Mouse (Mus musculus) hindbrain, embryonic 14.5 days (tissue): ENCODE data around the gene Cd59b. TPM values are rescaled to one million over a fixed set of nuclear protein-coding genes. Genes with fewer than 3 reads are reported as not detected.

Source experiments
- ATAC-seq: fragments of 200-750 bp; cut with Nextera tagmentation; 2 replicates; pipeline ENCODE4 v1.8.0; 2017; ENCODE audit warnings: moderate number of reproducible peaks, mild to moderate bottlenecking, moderate TSS enrichment, moderate library complexity; ENCODE audit not compliant: low FRiP score
- DNase-seq: peaks from one replicate; pipeline ENCODE4 v3.0.0-alpha.2; 2015; ENCODE audit warnings: low spot score
- H3K27ac ChIP-seq: fragments of 300-500 bp; sonication (generic); 2 replicates; pipeline ENCODE4 v1.5.1; 2014; ENCODE audit warnings: mild to moderate bottlenecking, moderate library complexity
- H3K27me3 ChIP-seq: fragments of 300-500 bp; sonication (generic); 2 replicates; pipeline ENCODE4 v1.6.1; 2014; ENCODE audit warnings: mild to moderate bottlenecking, low read length, mixed read lengths; ENCODE audit not compliant: control insufficient read depth, insufficient read depth
- H3K36me3 ChIP-seq: fragments of 300-500 bp; sonication (generic); replicated peaks from 2 replicates; pipeline ENCODE4 v1.6.1; 2014; ENCODE audit not compliant: control insufficient read depth, insufficient read depth
- H3K4me1 ChIP-seq: fragments of 300-500 bp; sonication (generic); replicated peaks from 2 replicates; pipeline ENCODE4 v1.6.1; 2014; ENCODE audit warnings: antibody characterized with exemption, low read length, mixed read lengths; ENCODE audit not compliant: control insufficient read depth, insufficient read depth
- H3K4me2 ChIP-seq: fragments of 300-500 bp; sonication (generic); replicated peaks from 2 replicates; pipeline ENCODE4 v1.6.1; 2014; ENCODE audit warnings: mild to moderate bottlenecking, moderate library complexity
- H3K4me3 ChIP-seq: fragments of 300-500 bp; sonication (generic); replicated peaks from 2 replicates; pipeline ENCODE4 v1.5.1; 2014; ENCODE audit warnings: mild to moderate bottlenecking, low read length
- H3K9ac ChIP-seq: fragments of 300-500 bp; sonication (generic); 2 replicates; pipeline ENCODE4 v1.6.1; 2014
- H3K9me3 ChIP-seq: fragments of 300-500 bp; sonication (generic); 2 replicates; pipeline ENCODE4 v1.6.1; 2016; ENCODE audit warnings: low read length; ENCODE audit not compliant: control insufficient read depth
- WGBS: fragments of 180-500 bp; shearing (Covaris S2); extraction: QIAGEN DNeasy Blood & Tissue Kit; methylation state at CpG from one replicate; pipeline ENCODE4 v1.1.7; 2014; 5-methylcytosine and 5-hydroxymethylcytosine counted together
- polyA plus RNA-seq: library from polyadenylated mRNA; unstranded; fragments of >200 nt; fragmentation: Nextera tagmentation; extraction: Ambion mirVana; gene quantifications from 2 replicates; pipeline ENCODE4 v1.2.1, GENCODE M21; 2014

Cd59b gene
- 3.2 and 3.3 TPM in 2 replicates for polyA plus RNA-seq

- H3K4me3 ChIP-seq = peak within 1 kb of the TSS; percentile 31
- no peak within 1 kb of the TSS for H3K27ac ChIP-seq
- H3K4me1 ChIP-seq = peaks cover 4% of the 10 kb centered on the region; the same call in 1 of the 2 replicates
- ATAC-seq = peak; percentile 79
- H3K9ac ChIP-seq = no peak within 1 kb of the TSS
- H3K9me3 ChIP-seq = no peaks in the 10 kb centered on the region
- H3K4me2 ChIP-seq = peak within 1 kb of the TSS; percentile 52
- WGBS = 4% methylated on average over 13 of the region's 13 CpGs
- no peaks in the 10 kb centered on the region for H3K36me3 ChIP-seq
- no peaks in the 10 kb centered on the region for H3K27me3 ChIP-seq
- peak; percentile 40 for DNase-seq
These were observed at the start of gene Cd59b for GRCm38 (mm10) chr2:104069704-104070185. TSS of gene Cd59b (plus strand) at chr2:104069849.

GRCm38 (mm10) chr2:104023096-104023495 is 46.6 kb upstream of the Cd59b start:
- no peak for ATAC-seq
- Histone ChIP-seq H3K4me1 (peaks cover 5% of the 10 kb centered on the region), H3K4me3 (no peak overlapping the region), H3K9me3 (no peaks in the 10 kb centered on the region), H3K36me3 (no peaks in the 10 kb centered on the region), H3K27me3 (no peaks in the 10 kb centered on the region), H3K9ac (no peak overlapping the region), H3K27ac (no peak overlapping the region), H3K4me2 (no peak overlapping the region)
- no peak for DNase-seq
- WGBS = 83% methylated on average over 7 of the region's 7 CpGs

- Histone ChIP-seq H3K4me2 (no peak overlapping the region), H3K27ac (no peak overlapping the region), H3K9me3 (no peaks in the 10 kb centered on the region), H3K27me3 (no peaks in the 10 kb centered on the region), H3K4me1 (peaks cover 18% of the 10 kb centered on the region), H3K9ac (no peak overlapping the region), H3K4me3 (no peak overlapping the region), H3K36me3 (no peaks in the 10 kb centered on the region)
- 92% methylated on average over 4 of the region's 4 CpGs for WGBS
- ATAC-seq (no peak), DNase-seq (no peak)
These were observed 45.0 kb upstream of the Cd59b start for GRCm38 (mm10) chr2:104024656-104025055.

GRCm38 (mm10) chr2:104027458-104028138 is 42.1 kb upstream of the Cd59b start, which contains the start of gene Fbxo3:
TSS of gene Fbxo3 (plus strand) at chr2:104027721.
- Histone ChIP-seq H3K4me3 (peak within 1 kb of the TSS; percentile 88), H3K4me2 (peak within 1 kb of the TSS; percentile 80), H3K36me3 (peaks cover 16% of the 10 kb centered on the region), H3K27ac (peak within 1 kb of the TSS; percentile 53; the same call in 1 of the 2 replicates), H3K27me3 (no peaks in the 10 kb centered on the region), H3K4me1 (peaks cover 26% of the 10 kb centered on the region), H3K9me3 (no peaks in the 10 kb centered on the region), H3K9ac (peak within 1 kb of the TSS; percentile 93)
- DNase-seq (peak; percentile 64), ATAC-seq (peak; percentile 96)
- under 1% methylated on average over 43 of the region's 44 CpGs for WGBS

- no peak for DNase-seq
- peak within 1 kb of the TSS; percentile 53; the same call in 1 of the 2 replicates for H3K27ac ChIP-seq
- peak; percentile 49; the same call in 1 of the 2 replicates for ATAC-seq
- peaks cover 20% of the 10 kb centered on the region for H3K36me3 ChIP-seq
- peak within 1 kb of the TSS; percentile 93 for H3K9ac ChIP-seq
- no peaks in the 10 kb centered on the region for H3K27me3 ChIP-seq
- H3K4me3 ChIP-seq = peak within 1 kb of the TSS; percentile 88
- no peaks in the 10 kb centered on the region for H3K9me3 ChIP-seq
- peaks cover 26% of the 10 kb centered on the region for H3K4me1 ChIP-seq
- under 1% methylated on average over 32 of the region's 32 CpGs for WGBS
- H3K4me2 ChIP-seq = peak within 1 kb of the TSS; percentile 80
These were observed 41.4 kb upstream of the Cd59b start, which contains the start of gene 4931422A03Rik for GRCm38 (mm10) chr2:104028139-104028723. TSS of gene 4931422A03Rik (minus strand) at chr2:104028361.

GRCm38 (mm10) chr2:104029074-104029473 is 40.6 kb upstream of the Cd59b start:
- Histone ChIP-seq H3K9me3 (no peaks in the 10 kb centered on the region), H3K4me3 (peak overlapping the region; percentile 88), H3K27me3 (no peaks in the 10 kb centered on the region), H3K4me1 (peaks cover 26% of the 10 kb centered on the region), H3K27ac (no peak overlapping the region), H3K4me2 (peak overlapping the region; percentile 80), H3K36me3 (peaks cover 26% of the 10 kb centered on the region), H3K9ac (peak overlapping the region; percentile 93; the same call in 1 of the 2 replicates)
- ATAC-seq = no peak
- no peak for DNase-seq
- WGBS = 71% methylated on average over 2 of the region's 2 CpGs

GRCm38 (mm10) chr2:104030381-104030780 is 39.3 kb upstream of the Cd59b start:
- Histone ChIP-seq H3K9me3 (no peaks in the 10 kb centered on the region), H3K27me3 (no peaks in the 10 kb centered on the region), H3K4me2 (no peak overlapping the region), H3K4me3 (no peak overlapping the region), H3K4me1 (peaks cover 26% of the 10 kb centered on the region), H3K36me3 (peaks cover 39% of the 10 kb centered on the region), H3K27ac (no peak overlapping the region), H3K9ac (no peak overlapping the region)
- 86% methylated on average over 3 of the region's 3 CpGs for WGBS
- DNase-seq (no peak), ATAC-seq (no peak)

GRCm38 (mm10) chr2:104032056-104032455 is 37.6 kb upstream of the Cd59b start:
- whole genome bisulfite sequencing = 96% methylated on average over 3 of the region's 3 CpGs
- Histone ChIP-seq H3K27ac (no peak overlapping the region), H3K4me2 (no peak overlapping the region), H3K9ac (no peak overlapping the region), H3K4me3 (no peak overlapping the region), H3K27me3 (no peaks in the 10 kb centered on the region), H3K36me3 (peaks cover 52% of the 10 kb centered on the region), H3K9me3 (no peaks in the 10 kb centered on the region), H3K4me1 (peaks cover 25% of the 10 kb centered on the region)
- ATAC-seq = no peak
- DNase-seq = no peak

- Histone ChIP-seq H3K27ac (no peak overlapping the region), H3K9me3 (no peaks in the 10 kb centered on the region), H3K4me1 (peaks cover 5% of the 10 kb centered on the region), H3K27me3 (no peaks in the 10 kb centered on the region), H3K9ac (no peak overlapping the region), H3K4me2 (no peak overlapping the region), H3K4me3 (no peak overlapping the region), H3K36me3 (peaks cover 77% of the 10 kb centered on the region)
- 31% methylated on average over 3 of the region's 3 CpGs for WGBS
- DNase-seq (peak; percentile 78), ATAC-seq (no peak)
These were observed 34.7 kb upstream of the Cd59b start for GRCm38 (mm10) chr2:104034832-104035472.
